Mouse (Mus musculus) layer of hippocampus, postnatal 14 days (tissue): ENCODE results near the gene C2cd4c. TPM values are rescaled to one million over a fixed set of nuclear protein-coding genes. Genes with fewer than 3 reads are reported as not detected.
A peak's percentile ranks its signal among the peaks of the same experiment; 100 is the strongest.

Experiments used
- DNase-seq, 2 experiments: peaks; one replicate each; pipeline ENCODE4 v3.0.0; 2021 to 2022; ENCODE audit warnings: low spot score in 2 of 2, mixed read lengths in 1 of 2
- long read RNA-seq, 2 experiments: library from polyadenylated mRNA; stranded (forward); transcript quantifications; one replicate each; pipeline ENCODE4 v2.0.0; 2021
- total RNA-seq, 2 experiments: library from RNA; stranded (reverse); gene quantifications; 2 replicates each; pipeline ENCODE4 v1.2.3; 2021

C2cd4c gene
- 1 to 10 TPM; 6.5 to 8.3 TPM for total RNA-seq
- long read RNA-seq, experiment 1, full-length matches to known transcripts: 4 of 6 reads
- long read RNA-seq, experiment 1, partial matches to known transcripts: 0 of 6 reads
- long read RNA-seq, experiment 1, other reads (novel, unspliced or antisense): 2 of 6 reads
- long read RNA-seq, experiment 2, full-length matches to known transcripts: 6 of 7 reads
- long read RNA-seq, experiment 2, partial matches to known transcripts: 0 of 7 reads
- long read RNA-seq, experiment 2, other reads (novel, unspliced or antisense): 1 of 7 reads

GRCm38 (mm10) chr10:79613578-79614304, at the start of gene C2cd4c:
C2cd4c (minus strand) TSS chr10:79614025.
- DNase-seq: peak; percentile 65 to 68

- no peak for DNase-seq
These were observed 48.0 kb upstream of the C2cd4c start for GRCm38 (mm10) chr10:79661861-79662260.

GRCm38 (mm10) chr10:79660298-79660697, 46.5 kb upstream of the C2cd4c start:
- DNase-seq: no peak

- DNase-seq: no peak
These were observed 45.0 kb upstream of the C2cd4c start for GRCm38 (mm10) chr10:79658829-79659228.

GRCm38 (mm10) chr10:79654946-79655395, 41.1 kb upstream of the C2cd4c start:
- DNase-seq: peak; percentile 72 to 74

- no peak for DNase-seq
These were observed 39.0 kb upstream of the C2cd4c start for GRCm38 (mm10) chr10:79652789-79653188.

- peak; percentile 76 to 88 for DNase-seq
These were observed 35.4 kb upstream of the C2cd4c start for GRCm38 (mm10) chr10:79649070-79649751.

GRCm38 (mm10) chr10:79645711-79646110, 31.9 kb upstream of the C2cd4c start, which contains the start of gene Odf3l2:
Odf3l2 (minus strand) TSS chr10:79645738.
- no peak for DNase-seq

GRCm38 (mm10) chr10:79638486-79639204, 24.8 kb upstream of the C2cd4c start:
- DNase-seq: no peak

GRCm38 (mm10) chr10:79637128-79638110, 23.6 kb upstream of the C2cd4c start, which contains the start of gene Shc2:
Shc2 (minus strand) TSS chr10:79637918.
- DNase-seq: peak; percentile 82 to 86

- DNase-seq: no peak
These were observed 22.5 kb upstream of the C2cd4c start for GRCm38 (mm10) chr10:79636287-79636686.

GRCm38 (mm10) chr10:79633006-79633777, 19.4 kb upstream of the C2cd4c start:
- DNase-seq: no peak

- peak; percentile 63 to 81 for DNase-seq
These were observed 17.6 kb upstream of the C2cd4c start for GRCm38 (mm10) chr10:79631432-79631831.

GRCm38 (mm10) chr10:79628377-79628776, 14.6 kb upstream of the C2cd4c start:
- peak in 1 of 2 experiments; percentile 60 for DNase-seq

GRCm38 (mm10) chr10:79626156-79626555, 12.3 kb upstream of the C2cd4c start:
- no peak for DNase-seq

- no peak for DNase-seq
These were observed 11.6 kb upstream of the C2cd4c start for GRCm38 (mm10) chr10:79625398-79625797.

GRCm38 (mm10) chr10:79623950-79624349, 10.1 kb upstream of the C2cd4c start:
- DNase-seq: no peak

- no peak for DNase-seq
These were observed 2.6 kb upstream of the C2cd4c start for GRCm38 (mm10) chr10:79616376-79616775.

GRCm38 (mm10) chr10:79615860-79616259, 2.0 kb upstream of the C2cd4c start:
- DNase-seq: peak in 1 of 2 experiments; percentile 67
